Comparison of ENCODE assay signal across 8 mouse cellular contexts in the genomic region with DNA sequence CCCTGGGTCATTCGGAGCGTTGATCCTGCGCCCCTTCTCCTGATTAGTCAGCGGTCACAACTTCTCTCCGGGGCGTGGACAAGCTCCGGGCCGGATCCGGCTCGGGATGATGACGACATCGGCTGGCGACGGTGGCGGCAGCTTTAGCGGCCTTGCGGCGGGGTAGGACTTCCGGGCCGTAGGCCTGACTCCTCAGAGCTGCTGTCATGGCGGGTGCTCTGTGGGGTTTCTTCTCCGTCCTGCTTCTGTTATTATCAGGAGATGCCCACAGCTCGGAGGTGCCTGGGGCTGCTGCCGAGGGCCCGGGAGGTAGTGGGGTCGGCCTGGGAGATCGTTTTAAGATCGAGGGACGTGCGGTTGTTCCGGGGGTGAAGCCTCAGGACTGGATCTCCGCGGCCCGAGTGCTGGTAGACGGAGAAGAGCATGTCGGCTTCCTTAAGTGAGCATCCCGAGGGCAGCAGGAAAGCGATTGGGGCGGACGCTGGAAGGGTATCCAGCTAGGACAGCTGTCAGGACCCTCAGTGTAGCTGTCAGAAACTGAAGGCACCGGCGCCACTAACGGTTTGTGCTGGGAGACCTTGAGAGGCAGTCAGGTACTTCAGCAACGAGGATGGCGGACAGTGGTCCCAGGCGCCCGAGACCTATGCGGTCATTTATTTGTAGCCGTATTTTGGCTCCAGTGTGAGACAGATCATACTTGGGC. TPM values are rescaled to one million over a fixed set of nuclear protein-coding genes. Genes with fewer than 3 reads are reported as not detected.
A peak's percentile ranks its signal among the peaks of the same experiment; 100 is the strongest.
DNase-seq lines count a peak whose midpoint lies in the region; ATAC-seq and TF ChIP-seq lines count a peak whose summit lies in the region.

A gene (plus strand): TSS at position 136 of the 703 bp plus-strand sequence.

- peaks cover 19% of the 10 kb centered on the region for H3K4me1 ChIP-seq in bone marrow macrophage, adult 2 months (ENCODE audit: control insufficient read depth, insufficient read depth, low read length)
- no peaks in the 10 kb centered on the region for H3K4me1 ChIP-seq in embryonic fibroblast, embryonic 13.5 days (ENCODE audit: control insufficient read depth, insufficient read depth, low read length)
- peaks cover 8% of the 10 kb centered on the region; the same call in 1 of the 2 replicates for H3K4me1 ChIP-seq in heart, embryonic 10.5 days
- H3K4me1 ChIP-seq in kidney, embryonic 15.5 days = peaks cover 14% of the 10 kb centered on the region

- ATAC-seq in kidney, embryonic 15.5 days (replicated peaks; ENCODE audit: low FRiP score) = peak; percentile 99
- peak; percentile 95 for ATAC-seq in monocyte, adult 5-6 weeks (replicated peaks; ENCODE audit: insufficient number of reproducible peaks, low FRiP score, low TSS enrichment, poor library complexity, severe bottlenecking)

- peak within 1 kb of the TSS; percentile 97 for H3K4me3 ChIP-seq in bone marrow macrophage, adult 2 months (ENCODE audit: insufficient read depth, low read length)
- peak within 1 kb of the TSS; percentile 97 for H3K4me3 ChIP-seq in embryonic fibroblast, embryonic 13.5 days (ENCODE audit: insufficient read depth, low read length)
- H3K4me3 ChIP-seq in heart, embryonic 10.5 days = peak within 1 kb of the TSS; percentile 86
- peak within 1 kb of the TSS; percentile 62 for H3K4me3 ChIP-seq in kidney, embryonic 15.5 days (replicated peaks)

- H3K36me3 ChIP-seq in heart, embryonic 10.5 days = peaks cover 10% of the 10 kb centered on the region
- peaks cover 6% of the 10 kb centered on the region for H3K36me3 ChIP-seq in kidney, embryonic 15.5 days

- no peak for TF ChIP-seq CTCF in bone marrow macrophage, adult 2 months (IDR thresholded peaks at IDR 0.05; ENCODE audit: low read depth, low read length)
- TF ChIP-seq CTCF in embryonic fibroblast, embryonic 13.5 days (IDR thresholded peaks at IDR 0.05; ENCODE audit: borderline replicate concordance, insufficient read depth, low read length) = no peak

- no peak for TF ChIP-seq POLR2A in bone marrow macrophage, adult 2 months (IDR thresholded peaks at IDR 0.05; ENCODE audit: borderline replicate concordance, low read depth, low read length)
- peak; percentile 96 for TF ChIP-seq POLR2A in embryonic fibroblast, embryonic 13.5 days (IDR thresholded peaks at IDR 0.05; ENCODE audit: low read depth, low read length)

- WGBS in heart, embryonic 10.5 days = under 1% methylated on average over 49 of the region's 49 CpGs
- WGBS in kidney, embryonic 15.5 days = under 1% methylated on average over 49 of the region's 49 CpGs

- DNase-seq in A20 (ENCODE audit: low read depth, low spot score) (peak; percentile 96), liver (peak; percentile 97)
- peak; percentile 98 for DNase-seq in heart, embryonic 10.5 days (ENCODE audit: low spot score)
- peak; percentile 97 to 99 for DNase-seq in spleen, postnatal 4 days (ENCODE audit: low spot score in 2 of 2)

- peak within 1 kb of the TSS; percentile 73 for H3K27ac ChIP-seq in bone marrow macrophage, adult 2 months (ENCODE audit: insufficient read depth, low read depth, low read length)
- H3K27ac ChIP-seq in embryonic fibroblast, embryonic 13.5 days (ENCODE audit: insufficient read depth, low read length) = peak within 1 kb of the TSS; percentile 62
- H3K27ac ChIP-seq in heart, embryonic 10.5 days = peak within 1 kb of the TSS; percentile 90
- peak within 1 kb of the TSS; percentile 55; the same call in 1 of the 2 replicates for H3K27ac ChIP-seq in kidney, embryonic 15.5 days

- H3K27me3 ChIP-seq in heart, embryonic 10.5 days (ENCODE audit: insufficient read depth, poor library complexity, severe bottlenecking) = no peaks in the 10 kb centered on the region
- H3K27me3 ChIP-seq in kidney, embryonic 15.5 days = no peaks in the 10 kb centered on the region

- no peaks in the 10 kb centered on the region for H3K9me3 ChIP-seq in heart, embryonic 10.5 days
- H3K9me3 ChIP-seq in kidney, embryonic 15.5 days (replicated peaks) = no peaks in the 10 kb centered on the region

- H3K4me2 ChIP-seq in kidney, embryonic 15.5 days = peak within 1 kb of the TSS; percentile 72

- H3K9ac ChIP-seq in kidney, embryonic 15.5 days = peak within 1 kb of the TSS; percentile 72

RNA-seq across cellular contexts. Expression of the gene that starts here (rescaled TPM):
- 20.9 and 21.8 TPM in 2 replicates for polyA plus RNA-seq in bone marrow macrophage, adult 2 months (2012; ENCODE audit: insufficient read depth, insufficient read length, missing spikeins)
- polyA plus RNA-seq in embryonic fibroblast, embryonic 13.5 days (2011; ENCODE audit: insufficient read length, low read depth, missing spikeins) = 21.8 and 23.0 TPM in 2 replicates
- polyA plus RNA-seq in heart, embryonic 10.5 days (2016; fragmentation: Nextera tagmentation; extraction: Ambion mirVana) = 16.1 and 18.5 TPM in 2 replicates
- polyA plus RNA-seq in kidney, embryonic 15.5 days (2015; fragmentation: Nextera tagmentation; extraction: Ambion mirVana) = 19.3 and 20.0 TPM in 2 replicates
- total RNA-seq in monocyte, adult 5-6 weeks (2017) = 12.7 to 16.9 TPM (median 16.6 TPM) in 3 replicates

Comparison
In these comparisons a context has a peak if more than half of its experiments do, and no peak if none do; other contexts are left out.
1. Peak in every context shown above with its lines: DNase-seq, ATAC-seq, H3K4me3 ChIP-seq and H3K27ac ChIP-seq.